Mouse (Mus musculus) embryonic facial prominence, embryonic 10.5 days (tissue): ENCODE data around the gene Cbx2. TPM values are rescaled to one million over a fixed set of nuclear protein-coding genes. Genes with fewer than 3 reads are reported as not detected.
A peak's percentile ranks its signal among the peaks of the same experiment; 100 is the strongest.

Source experiments
- DNase-seq: peaks from one replicate; pipeline ENCODE4 v3.0.0-alpha.2; 2017; ENCODE audit warnings: low spot score
- H3K27ac ChIP-seq: fragments of 300-500 bp; sonication (generic); replicated peaks from 2 replicates; pipeline ENCODE4 v1.5.1; 2016; ENCODE audit warnings: mild to moderate bottlenecking
- H3K27me3 ChIP-seq: fragments of 300-500 bp; sonication (generic); replicated peaks from 2 replicates; pipeline ENCODE4 v1.6.1; 2016; ENCODE audit warnings: low read depth, mild to moderate bottlenecking; ENCODE audit not compliant: poor library complexity, severe bottlenecking
- H3K36me3 ChIP-seq: fragments of 300-500 bp; sonication (generic); replicated peaks from 2 replicates; pipeline ENCODE4 v1.6.1; 2016; ENCODE audit warnings: mild to moderate bottlenecking, moderate library complexity
- H3K4me1 ChIP-seq: fragments of 300-500 bp; sonication (generic); 2 replicates; pipeline ENCODE4 v1.6.1; 2016
- H3K4me3 ChIP-seq: fragments of 300-500 bp; sonication (generic); 2 replicates; pipeline ENCODE4 v1.5.1; 2016; ENCODE audit warnings: mild to moderate bottlenecking, moderate library complexity
- H3K9me3 ChIP-seq: fragments of 300-500 bp; sonication (generic); 2 replicates; pipeline ENCODE4 v1.6.1; 2016; ENCODE audit warnings: mild to moderate bottlenecking
- WGBS: fragments of 180-500 bp; shearing (Covaris S2); methylation state at CpG from one replicate; pipeline ENCODE4 v1.1.7; 2016; 5-methylcytosine and 5-hydroxymethylcytosine counted together
- polyA plus RNA-seq: library from polyadenylated mRNA; unstranded; fragments of >200 nt; fragmentation: Nextera tagmentation; extraction: Ambion mirVana; gene quantifications from 2 replicates; pipeline ENCODE4 v1.2.1, GENCODE M21; 2016

The Cbx2 gene
- polyA plus RNA-seq, 1 experiment from 2014 or later: 150 TPM

- Histone ChIP-seq H3K9me3 (no peaks in the 10 kb centered on the region), H3K36me3 (no peaks in the 10 kb centered on the region), H3K27ac (no peak overlapping the region; the same call in 1 of the 2 replicates), H3K4me3 (peak overlapping the region; percentile 54; the same call in 1 of the 2 replicates), H3K27me3 (peaks cover 100% of the 10 kb centered on the region), H3K4me1 (peaks cover 67% of the 10 kb centered on the region)
- under 1% methylated on average over 13 of the region's 13 CpGs for WGBS
- DNase-seq: peak; percentile 54
These were observed 25.4 kb downstream of the Cbx2 start for GRCm38 (mm10) chr11:119048133-119048510.

GRCm38 (mm10) chr11:119050361-119050760, 27.6 kb downstream of the Cbx2 start:
- H3K9me3 ChIP-seq: no peaks in the 10 kb centered on the region
- no peak overlapping the region for H3K27ac ChIP-seq
- WGBS: 4% methylated on average over 2 of the region's 2 CpGs
- H3K4me1 ChIP-seq: peaks cover 65% of the 10 kb centered on the region
- no peak for DNase-seq
- no peaks in the 10 kb centered on the region for H3K36me3 ChIP-seq
- H3K4me3 ChIP-seq: no peak overlapping the region
- H3K27me3 ChIP-seq: peaks cover 100% of the 10 kb centered on the region

DNA sequence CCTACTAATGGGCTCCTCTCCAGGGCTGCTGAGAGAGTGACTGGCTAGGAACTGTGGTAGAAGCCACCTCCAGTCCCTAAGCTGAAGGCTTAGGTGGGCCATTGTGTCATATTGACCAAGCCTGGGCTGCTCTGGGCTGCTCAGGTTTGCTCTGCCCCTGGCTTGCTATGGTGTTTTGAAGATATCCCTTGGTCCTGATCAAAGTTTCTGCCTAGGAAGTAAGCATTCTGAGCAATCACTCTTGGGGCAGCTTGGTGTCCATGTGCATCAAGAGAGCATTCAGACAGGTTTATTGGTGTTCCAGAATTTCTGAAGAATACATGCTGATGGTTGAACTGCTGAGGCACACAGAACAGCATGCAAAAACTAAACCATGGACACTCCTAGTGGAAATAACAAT, 28.7 kb downstream of the Cbx2 start:
- H3K4me3 ChIP-seq: no peak overlapping the region; the same call in 1 of the 2 replicates
- H3K27me3 ChIP-seq: peaks cover 100% of the 10 kb centered on the region
- H3K36me3 ChIP-seq: no peaks in the 10 kb centered on the region
- no peaks in the 10 kb centered on the region for H3K9me3 ChIP-seq
- no peak overlapping the region for H3K27ac ChIP-seq
- H3K4me1 ChIP-seq: peaks cover 68% of the 10 kb centered on the region
- no peak for DNase-seq

- H3K27ac ChIP-seq: peak overlapping the region; percentile 90
- DNase-seq: peak; percentile 70
- H3K9me3 ChIP-seq: no peaks in the 10 kb centered on the region
- peaks cover 98% of the 10 kb centered on the region for H3K27me3 ChIP-seq
- 3% methylated on average over 15 of the region's 15 CpGs for WGBS
- H3K4me1 ChIP-seq: peaks cover 68% of the 10 kb centered on the region
- no peaks in the 10 kb centered on the region for H3K36me3 ChIP-seq
- H3K4me3 ChIP-seq: peak overlapping the region; percentile 59; the same call in 1 of the 2 replicates
These were observed 29.3 kb downstream of the Cbx2 start for GRCm38 (mm10) chr11:119051927-119052660.

DNA sequence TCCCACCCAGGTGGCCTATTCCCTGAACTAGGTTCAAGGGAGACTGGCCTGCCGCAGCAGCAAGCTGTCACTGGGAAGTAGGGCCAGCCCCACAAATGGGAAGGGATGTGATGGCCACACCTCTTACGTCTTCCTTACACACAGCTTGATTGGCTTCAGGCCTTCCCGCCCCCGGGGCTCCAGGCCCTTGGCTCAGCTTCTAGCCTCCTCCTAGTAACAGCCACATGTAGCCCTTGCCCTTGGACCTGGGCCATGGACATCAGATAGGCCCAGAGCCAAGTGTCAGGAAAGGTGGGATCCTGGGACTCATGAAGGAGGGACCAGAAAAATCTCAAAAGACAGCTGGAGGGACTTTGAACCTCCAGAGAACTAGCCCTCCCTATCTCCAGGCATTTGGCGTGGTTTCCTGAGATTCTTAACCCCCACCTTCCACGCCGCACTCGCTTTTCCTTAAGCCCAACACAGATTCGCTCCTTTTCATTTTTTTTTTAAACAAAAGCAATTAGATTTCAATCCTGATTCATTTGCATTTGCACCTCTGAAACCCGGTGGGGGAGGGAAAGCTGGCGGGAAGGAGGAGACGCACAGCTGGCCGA, 30.0 kb downstream of the Cbx2 start:
- Histone ChIP-seq H3K27me3 (peaks cover 98% of the 10 kb centered on the region), H3K36me3 (no peaks in the 10 kb centered on the region), H3K27ac (peak overlapping the region; percentile 90), H3K9me3 (no peaks in the 10 kb centered on the region), H3K4me3 (peak overlapping the region; percentile 59), H3K4me1 (peaks cover 68% of the 10 kb centered on the region)
- 1% methylated on average over 13 of the region's 13 CpGs for WGBS
- DNase-seq: peak; percentile 85

DNA sequence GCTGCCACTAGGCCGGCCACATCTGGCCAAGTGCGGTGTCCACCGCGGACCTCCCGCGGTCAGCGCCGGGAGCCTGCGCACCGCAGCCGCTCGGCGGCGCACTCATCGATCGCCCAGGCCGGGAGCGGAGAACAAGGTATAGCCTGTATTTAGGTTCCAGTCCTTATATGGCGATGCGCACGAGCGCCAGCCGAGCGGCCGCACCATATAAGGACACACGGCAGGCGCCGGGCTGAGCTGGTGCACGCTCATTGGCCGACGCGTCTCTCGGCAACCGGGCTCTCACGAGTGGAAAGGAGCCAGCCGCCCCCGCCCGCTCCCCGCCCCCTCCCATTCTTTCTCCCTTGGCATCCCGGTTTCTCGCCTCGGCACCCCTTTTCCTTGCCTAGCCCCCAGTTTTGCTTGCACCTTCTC, 30.5 kb downstream of the Cbx2 start:
- WGBS: under 1% methylated on average over 42 of the region's 42 CpGs
- peak; percentile 96 for DNase-seq
- H3K36me3 ChIP-seq: no peaks in the 10 kb centered on the region
- peak overlapping the region; percentile 90 for H3K27ac ChIP-seq
- H3K27me3 ChIP-seq: peaks cover 98% of the 10 kb centered on the region
- H3K4me1 ChIP-seq: peaks cover 68% of the 10 kb centered on the region
- H3K9me3 ChIP-seq: no peaks in the 10 kb centered on the region
- H3K4me3 ChIP-seq: peak overlapping the region; percentile 59

DNA sequence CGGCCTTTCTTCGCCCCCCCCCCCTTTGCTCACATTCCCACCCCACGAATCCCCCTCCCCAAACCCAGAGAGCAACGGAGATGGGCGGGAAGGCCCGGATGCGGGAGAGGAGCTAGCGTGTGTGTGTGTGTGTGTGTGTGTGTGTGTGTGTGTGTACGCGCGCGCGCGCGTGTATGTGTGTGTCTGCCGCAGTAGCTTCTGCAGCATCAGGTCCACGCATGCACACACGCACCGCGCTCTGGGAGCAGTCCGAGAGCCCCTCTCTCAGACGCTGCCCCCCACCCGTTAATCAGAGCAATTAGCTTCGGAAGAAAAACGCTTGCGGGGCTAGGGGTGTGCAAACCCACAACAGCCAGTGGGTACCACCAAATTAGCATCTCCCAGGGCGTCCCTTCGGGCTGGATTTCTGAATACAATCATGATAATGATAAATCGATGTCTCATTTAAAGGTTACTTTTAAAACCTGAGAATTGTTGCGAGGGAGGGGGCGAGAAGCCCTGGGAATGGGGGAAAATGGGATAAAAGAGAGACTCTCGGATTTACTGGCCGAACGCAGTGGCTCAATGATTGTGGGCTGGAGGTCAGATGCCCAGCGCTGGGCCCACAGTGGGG, 31.1 kb downstream of the Cbx2 start:
- H3K36me3 ChIP-seq: no peaks in the 10 kb centered on the region
- H3K9me3 ChIP-seq: no peaks in the 10 kb centered on the region
- H3K27ac ChIP-seq: peak overlapping the region; percentile 90
- peak; percentile 72 for DNase-seq
- H3K27me3 ChIP-seq: peaks cover 98% of the 10 kb centered on the region
- H3K4me3 ChIP-seq: peak overlapping the region; percentile 59
- H3K4me1 ChIP-seq: peaks cover 69% of the 10 kb centered on the region
- WGBS: 1% methylated on average over 34 of the region's 35 CpGs

- Histone ChIP-seq H3K4me1 (peaks cover 77% of the 10 kb centered on the region), H3K27me3 (peaks cover 98% of the 10 kb centered on the region), H3K4me3 (peak overlapping the region; percentile 72), H3K36me3 (no peaks in the 10 kb centered on the region), H3K9me3 (no peaks in the 10 kb centered on the region), H3K27ac (peak overlapping the region; percentile 90; the same call in 1 of the 2 replicates)
- WGBS: under 1% methylated on average over 47 of the region's 47 CpGs
- peak; percentile 58 for DNase-seq
These were observed 31.9 kb downstream of the Cbx2 start for GRCm38 (mm10) chr11:119054351-119055345.

- Histone ChIP-seq H3K4me1 (peaks cover 79% of the 10 kb centered on the region), H3K27ac (peak overlapping the region; percentile 48), H3K4me3 (peak overlapping the region; percentile 72), H3K9me3 (no peaks in the 10 kb centered on the region), H3K27me3 (peaks cover 98% of the 10 kb centered on the region), H3K36me3 (no peaks in the 10 kb centered on the region)
- peak; percentile 33 for DNase-seq
- WGBS: 1% methylated on average over 32 of the region's 32 CpGs
These were observed 32.9 kb downstream of the Cbx2 start for GRCm38 (mm10) chr11:119055571-119056131.

DNA sequence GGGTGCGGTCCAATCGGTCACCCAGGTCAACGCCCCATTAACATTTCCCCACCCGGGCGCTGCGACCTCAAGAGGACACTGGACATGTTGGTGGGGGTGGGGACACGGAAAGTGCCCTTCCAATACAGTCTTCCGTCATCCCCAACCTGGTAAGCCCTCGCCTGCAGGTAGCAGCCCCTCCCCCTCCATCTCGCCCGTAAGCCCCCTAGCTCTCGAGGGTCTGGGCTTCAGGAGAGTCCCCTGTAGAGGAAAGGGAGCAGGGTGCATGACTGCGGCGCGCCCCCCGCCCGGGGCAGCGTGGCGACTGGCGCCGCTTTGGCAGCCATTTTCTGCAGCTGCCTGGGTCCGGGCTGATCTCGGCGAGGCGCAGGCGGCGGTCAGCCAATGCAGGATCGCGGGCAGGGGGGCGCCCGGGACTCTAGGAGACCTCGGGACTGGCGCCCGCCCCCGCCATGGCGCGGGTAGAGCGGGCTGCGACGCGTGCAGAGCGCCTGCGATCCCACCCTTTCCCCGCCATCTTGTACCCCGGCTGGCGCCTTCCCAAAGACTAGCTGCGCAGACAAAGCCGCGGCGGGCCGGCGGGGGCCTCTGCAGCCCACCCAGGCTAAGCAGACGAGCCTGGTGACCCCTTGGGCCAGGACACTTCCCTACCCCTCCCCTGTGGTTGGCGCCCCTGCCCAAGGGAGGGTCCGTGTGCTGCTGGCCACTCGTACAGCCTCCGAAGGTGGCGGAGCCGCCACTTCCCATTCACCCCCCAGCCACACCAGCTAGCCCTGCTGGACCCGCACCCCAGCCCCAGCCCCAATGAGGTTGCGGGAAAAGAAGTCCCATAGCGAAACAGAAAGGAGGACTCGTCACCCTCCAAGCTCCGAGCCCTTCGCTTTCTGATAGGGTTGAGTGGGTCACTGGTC, 33.8 kb downstream of the Cbx2 start:
- peak; percentile 80 for DNase-seq
- peaks cover 79% of the 10 kb centered on the region for H3K4me1 ChIP-seq
- peak overlapping the region; percentile 72 for H3K4me3 ChIP-seq
- WGBS: under 1% methylated on average over 65 of the region's 65 CpGs
- no peaks in the 10 kb centered on the region for H3K36me3 ChIP-seq
- H3K9me3 ChIP-seq: no peaks in the 10 kb centered on the region
- H3K27me3 ChIP-seq: peaks cover 98% of the 10 kb centered on the region
- peak overlapping the region; percentile 96 for H3K27ac ChIP-seq

- WGBS: 2% methylated on average over 9 of the region's 9 CpGs
- peak overlapping the region; percentile 72 for H3K4me3 ChIP-seq
- H3K9me3 ChIP-seq: no peaks in the 10 kb centered on the region
- H3K4me1 ChIP-seq: peaks cover 73% of the 10 kb centered on the region
- peaks cover 98% of the 10 kb centered on the region for H3K27me3 ChIP-seq
- peak overlapping the region; percentile 96 for H3K27ac ChIP-seq
- H3K36me3 ChIP-seq: no peaks in the 10 kb centered on the region
- peak; percentile 49 for DNase-seq
These were observed 34.5 kb downstream of the Cbx2 start for GRCm38 (mm10) chr11:119057291-119057690.
